Mouse (Mus musculus): ENCODE data around the gene Mrc2. TPM values are rescaled to one million over a fixed set of nuclear protein-coding genes. Genes with fewer than 3 reads are reported as not detected.

The Mrc2 gene
- polyA plus RNA-seq, 1 experiment from 2014 or later: 0.64 TPM

DNA sequence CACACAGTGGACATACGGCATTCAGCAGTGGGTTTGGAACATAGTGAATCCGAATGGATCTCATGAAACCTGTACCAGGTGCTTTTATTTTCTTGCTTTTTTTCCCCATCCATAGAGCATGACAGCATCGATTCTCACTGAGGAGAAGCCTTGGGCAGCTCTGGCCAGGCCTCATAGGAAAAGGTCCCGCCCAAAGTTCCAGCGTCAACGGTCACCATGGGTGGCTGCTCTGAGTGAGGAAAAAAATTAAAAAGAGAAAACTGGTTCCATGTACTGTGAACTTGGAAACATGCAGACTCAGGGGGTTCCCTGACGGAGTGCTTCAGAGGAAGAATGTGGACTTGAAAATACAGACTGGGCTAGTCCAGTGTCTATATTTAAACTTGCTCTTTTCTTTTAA lies 11.2 kb upstream of the Mrc2 start:
- Histone ChIP-seq H3K27me3 (no peaks in the 10 kb centered on the region), H3K27ac (replicated peaks) (no peak overlapping the region), H3K9me3 (replicated peaks) (no peaks in the 10 kb centered on the region), H3K4me2 (no peak overlapping the region), H3K4me3 (replicated peaks) (no peak overlapping the region), H3K36me3 (replicated peaks) (peaks cover 97% of the 10 kb centered on the region), H3K9ac (no peak overlapping the region), H3K4me1 (replicated peaks) (peaks cover 9% of the 10 kb centered on the region; the same call in 1 of the 2 replicates)
- ATAC-seq (ENCODE audit: insufficient read depth): no peak
- 88% methylated on average over 7 of the region's 7 CpGs for WGBS (ENCODE audit: insufficient replicate concordance)

DNA sequence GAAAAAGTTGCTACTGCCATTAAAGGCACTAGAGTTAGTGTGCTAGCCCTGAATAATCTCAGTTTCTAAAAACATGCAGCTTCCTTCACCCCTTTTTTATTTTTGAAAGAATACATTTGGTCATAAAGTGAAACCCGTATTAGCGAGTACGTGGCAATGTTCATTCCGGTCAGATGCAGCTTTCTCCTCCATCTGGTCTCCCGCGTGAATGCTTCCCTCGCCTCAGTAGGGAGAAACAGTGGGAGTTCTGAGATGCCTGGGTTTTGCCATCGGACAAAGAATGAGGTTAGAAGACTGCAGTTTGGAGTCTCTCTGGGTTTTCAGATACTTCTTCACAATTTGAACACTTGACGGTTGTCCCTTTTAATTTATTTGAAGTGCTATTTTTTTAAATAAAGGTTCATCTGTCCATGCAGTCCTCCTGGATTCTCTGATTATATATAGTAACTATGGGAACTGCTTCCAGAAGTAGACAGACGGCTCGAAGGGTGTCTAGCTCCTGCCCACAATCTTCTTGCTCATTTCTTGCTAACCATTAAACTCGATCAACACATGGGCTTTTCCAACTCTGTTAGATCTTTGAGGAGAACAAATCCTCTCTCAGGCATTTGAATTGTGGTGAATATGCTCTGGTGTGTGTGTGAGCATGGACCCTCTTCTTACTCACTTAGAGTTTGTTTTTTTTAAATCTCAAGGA lies 10.5 kb upstream of the Mrc2 start:
- Histone ChIP-seq H3K4me2 (no peak overlapping the region), H3K4me3 (replicated peaks) (no peak overlapping the region), H3K9ac (no peak overlapping the region), H3K36me3 (replicated peaks) (peaks cover 94% of the 10 kb centered on the region), H3K27me3 (no peaks in the 10 kb centered on the region), H3K4me1 (replicated peaks) (peaks cover 9% of the 10 kb centered on the region; the same call in 1 of the 2 replicates), H3K9me3 (replicated peaks) (no peaks in the 10 kb centered on the region), H3K27ac (replicated peaks) (no peak overlapping the region)
- 89% methylated on average over 12 of the region's 12 CpGs for WGBS (ENCODE audit: insufficient replicate concordance)
- ATAC-seq (ENCODE audit: insufficient read depth): no peak

DNA sequence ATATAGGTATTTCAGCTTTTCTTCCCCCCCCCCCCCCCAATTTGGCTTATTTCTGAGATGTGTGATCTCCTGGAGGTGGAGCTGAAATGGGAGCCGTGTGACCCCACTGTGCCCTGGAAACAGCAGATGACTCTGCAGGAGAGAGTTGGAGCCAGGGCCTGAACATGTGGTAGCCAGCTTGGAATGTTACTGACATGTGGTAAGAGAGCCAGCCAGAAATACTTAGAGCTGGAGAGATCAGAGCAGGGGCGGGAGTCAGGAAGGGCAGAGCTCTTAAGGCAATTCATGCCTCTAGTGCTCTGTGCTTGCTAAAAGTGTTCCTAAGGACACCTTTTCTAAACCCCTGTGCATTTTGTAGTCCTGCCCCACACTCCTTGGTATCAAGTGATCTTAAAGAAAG lies 10.0 kb upstream of the Mrc2 start:
- no peak for ATAC-seq (ENCODE audit: insufficient read depth)
- H3K9me3 ChIP-seq (replicated peaks): no peaks in the 10 kb centered on the region
- H3K4me2 ChIP-seq: no peak overlapping the region
- H3K27me3 ChIP-seq: no peaks in the 10 kb centered on the region
- WGBS (ENCODE audit: insufficient replicate concordance): 78% methylated on average over 2 of the region's 2 CpGs
- H3K4me1 ChIP-seq (replicated peaks): peaks cover 9% of the 10 kb centered on the region; the same call in 1 of the 2 replicates
- H3K4me3 ChIP-seq (replicated peaks): no peak overlapping the region
- no peak overlapping the region for H3K9ac ChIP-seq
- H3K27ac ChIP-seq (replicated peaks): no peak overlapping the region
- peaks cover 94% of the 10 kb centered on the region for H3K36me3 ChIP-seq (replicated peaks)

DNA sequence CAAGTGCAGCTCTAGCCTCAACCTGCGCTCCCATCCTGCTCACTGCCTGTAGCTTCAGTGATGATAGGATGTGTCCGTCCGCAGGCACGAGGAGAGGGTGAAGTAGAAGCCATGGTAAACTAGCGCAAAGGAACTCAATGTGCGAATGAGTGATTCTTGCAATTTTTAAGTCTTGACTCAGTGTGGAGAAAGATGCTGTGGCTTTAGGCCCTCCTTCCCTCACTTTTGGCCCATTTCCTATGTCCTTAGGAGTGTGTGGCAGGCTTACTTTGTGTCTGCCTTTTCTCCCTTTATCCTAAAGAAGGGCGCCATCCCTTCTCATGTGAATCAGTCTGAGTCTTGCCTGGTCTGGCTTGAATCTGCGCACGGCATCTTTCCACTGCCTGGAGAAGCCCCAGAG lies 9.4 kb upstream of the Mrc2 start:
- Histone ChIP-seq H3K27me3 (no peaks in the 10 kb centered on the region), H3K4me1 (replicated peaks) (peaks cover 9% of the 10 kb centered on the region; the same call in 1 of the 2 replicates), H3K9ac (no peak overlapping the region), H3K4me3 (replicated peaks) (no peak overlapping the region), H3K9me3 (replicated peaks) (no peaks in the 10 kb centered on the region), H3K4me2 (no peak overlapping the region), H3K27ac (replicated peaks) (no peak overlapping the region), H3K36me3 (replicated peaks) (peaks cover 88% of the 10 kb centered on the region)
- ATAC-seq (ENCODE audit: insufficient read depth): no peak
- 94% methylated on average over 9 of the region's 9 CpGs for WGBS (ENCODE audit: insufficient replicate concordance)

DNA sequence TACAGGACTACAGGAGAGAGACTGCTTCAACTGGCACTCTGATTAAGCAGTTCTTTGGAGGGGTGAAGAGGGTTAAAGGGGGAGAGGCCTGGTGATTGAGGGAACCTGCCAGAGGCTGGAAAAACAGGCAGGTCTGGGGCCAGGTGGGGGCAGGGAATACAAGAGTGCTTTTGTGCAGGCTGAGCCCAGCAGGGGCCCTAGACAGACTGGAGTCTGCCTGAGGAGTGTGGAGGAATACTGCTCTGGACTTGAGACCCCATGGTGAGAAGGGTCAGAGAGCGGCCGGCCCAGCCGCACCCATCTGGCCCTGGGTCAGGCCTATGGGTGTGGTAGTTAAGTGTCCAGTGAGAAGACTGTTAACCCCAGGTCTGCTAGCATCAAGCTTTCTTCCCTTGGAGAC lies 6.7 kb upstream of the Mrc2 start:
- Histone ChIP-seq H3K9ac (no peak overlapping the region), H3K27me3 (peaks cover 14% of the 10 kb centered on the region), H3K27ac (replicated peaks) (no peak overlapping the region), H3K9me3 (replicated peaks) (no peaks in the 10 kb centered on the region), H3K4me1 (replicated peaks) (peaks cover 9% of the 10 kb centered on the region; the same call in 1 of the 2 replicates), H3K4me2 (no peak overlapping the region), H3K4me3 (replicated peaks) (no peak overlapping the region), H3K36me3 (replicated peaks) (peaks cover 62% of the 10 kb centered on the region)
- WGBS (ENCODE audit: insufficient replicate concordance): 88% methylated on average over 3 of the region's 3 CpGs
- ATAC-seq (ENCODE audit: insufficient read depth): no peak

DNA sequence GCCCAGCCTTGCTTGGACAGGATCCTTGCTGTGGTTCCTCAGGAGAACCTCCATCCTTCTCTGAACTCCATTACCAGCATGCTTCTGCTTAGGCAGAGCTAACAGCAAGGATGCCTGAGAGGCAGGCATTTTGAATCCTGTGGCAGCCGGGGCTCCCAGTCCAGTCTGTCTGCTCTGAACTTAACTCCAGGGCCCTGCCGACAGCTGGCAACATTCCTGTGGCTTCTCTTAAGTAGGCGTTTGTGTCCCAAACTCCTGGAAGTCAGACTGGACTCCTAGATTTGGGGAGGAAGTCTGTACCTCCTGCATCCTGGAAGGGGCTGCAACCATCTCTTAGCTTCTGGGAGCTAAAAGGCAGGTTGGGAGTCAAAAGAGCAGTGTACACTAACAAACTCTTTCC lies 3.0 kb upstream of the Mrc2 start:
- ATAC-seq (ENCODE audit: insufficient read depth): no peak
- WGBS (ENCODE audit: insufficient replicate concordance): 60% methylated on average over 3 of the region's 3 CpGs
- no peak overlapping the region for H3K9ac ChIP-seq
- H3K4me2 ChIP-seq: no peak overlapping the region
- H3K36me3 ChIP-seq (replicated peaks): peaks cover 26% of the 10 kb centered on the region
- H3K27me3 ChIP-seq: peaks cover 51% of the 10 kb centered on the region
- peaks cover 18% of the 10 kb centered on the region for H3K4me1 ChIP-seq (replicated peaks)
- H3K9me3 ChIP-seq (replicated peaks): no peaks in the 10 kb centered on the region
- no peak overlapping the region for H3K27ac ChIP-seq (replicated peaks)
- H3K4me3 ChIP-seq (replicated peaks): no peak overlapping the region

DNA sequence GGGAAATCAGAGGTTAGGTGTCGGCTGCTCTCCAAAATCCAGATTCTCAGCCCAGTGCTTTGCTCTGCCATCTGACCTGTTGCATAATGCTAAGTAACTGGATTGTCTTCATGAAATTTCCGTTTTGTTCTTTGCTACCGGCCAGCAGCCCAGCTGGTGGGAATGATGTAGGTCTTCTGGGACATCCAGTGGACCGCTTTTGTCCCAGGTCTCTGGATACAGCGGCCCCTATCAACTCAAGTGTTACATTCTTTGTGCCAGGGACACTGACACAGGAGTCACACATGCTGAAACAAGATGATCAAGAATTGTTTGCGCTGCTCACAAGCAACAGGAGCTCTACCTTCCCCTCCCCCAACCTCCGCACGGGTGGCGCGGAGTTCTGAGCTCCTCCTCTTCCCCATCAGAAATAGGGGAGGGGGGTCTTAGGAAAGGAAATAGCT lies 741 bp upstream of the Mrc2 start:
- H3K4me1 ChIP-seq (replicated peaks): peaks cover 9% of the 10 kb centered on the region
- H3K4me2 ChIP-seq: peak overlapping the region; percentile 54; the same call in 1 of the 2 replicates
- peaks cover 8% of the 10 kb centered on the region; the same call in 1 of the 2 replicates for H3K36me3 ChIP-seq (replicated peaks)
- ATAC-seq (ENCODE audit: insufficient read depth): no peak
- H3K27me3 ChIP-seq: peaks cover 69% of the 10 kb centered on the region
- no peaks in the 10 kb centered on the region for H3K9me3 ChIP-seq (replicated peaks)
- no peak overlapping the region for H3K9ac ChIP-seq
- no peak overlapping the region; the same call in 1 of the 2 replicates for H3K4me3 ChIP-seq (replicated peaks)
- 21% methylated on average over 10 of the region's 10 CpGs for WGBS (ENCODE audit: insufficient replicate concordance)
- no peak overlapping the region for H3K27ac ChIP-seq (replicated peaks)

DNA sequence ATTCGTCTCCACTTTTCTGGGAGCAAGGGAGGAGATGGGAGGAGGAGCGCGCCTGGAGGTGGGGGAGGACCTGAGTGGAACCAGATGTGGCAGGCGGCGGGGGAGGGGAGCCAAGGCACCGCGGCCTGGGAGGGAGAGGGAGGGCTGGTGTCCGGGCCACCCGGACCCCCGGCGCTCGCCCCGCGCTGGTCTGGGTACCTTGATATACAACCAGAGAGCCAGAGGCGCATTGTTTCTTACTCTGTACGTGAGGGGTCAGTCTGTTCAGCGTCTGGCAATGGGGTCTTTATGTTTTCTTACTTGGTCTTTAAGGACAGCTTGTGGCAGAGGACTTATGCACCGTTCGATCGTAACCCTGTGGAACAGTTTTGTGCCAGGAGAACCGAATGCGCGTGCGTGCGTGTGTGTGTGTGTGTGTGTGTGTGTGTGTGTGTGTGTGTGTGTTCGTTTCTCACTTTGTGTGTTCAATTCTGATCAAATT lies 698 bp downstream of the Mrc2 start:
- no peak overlapping the region for H3K27ac ChIP-seq (replicated peaks)
- 1% methylated on average over 26 of the region's 26 CpGs for WGBS (ENCODE audit: insufficient replicate concordance)

DNA sequence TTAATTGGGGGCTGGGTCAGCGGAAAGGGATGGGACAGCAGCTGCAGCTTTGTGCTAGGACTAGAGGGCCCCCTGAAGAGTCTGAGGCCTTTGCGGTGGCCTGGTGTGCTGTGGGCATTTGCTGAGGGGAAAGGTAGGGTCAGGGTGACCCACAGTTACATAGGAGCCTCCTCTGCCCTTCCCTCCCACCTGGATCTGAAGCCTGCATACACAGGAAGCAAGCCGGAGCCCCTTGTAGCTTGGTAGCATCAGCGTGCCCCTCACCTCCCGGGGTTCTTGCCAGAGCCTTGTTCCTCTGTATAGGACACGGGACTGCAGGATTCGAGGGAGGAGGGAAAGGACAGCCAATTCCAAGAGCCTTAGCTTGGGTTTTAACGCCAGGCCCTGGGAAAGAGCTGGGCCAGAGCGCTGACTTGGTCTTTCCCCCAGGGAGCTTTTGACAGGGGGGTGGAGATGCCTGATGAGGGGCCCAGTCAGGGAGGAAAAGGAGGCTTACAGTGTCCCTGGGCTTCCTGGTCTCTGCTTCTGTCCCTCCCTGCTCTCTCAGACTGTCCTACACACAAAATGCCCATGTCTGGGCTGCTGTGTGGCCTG lies 1.6 kb downstream of the Mrc2 start:
- no peak overlapping the region for H3K27ac ChIP-seq (replicated peaks)
- H3K9me3 ChIP-seq (replicated peaks): no peaks in the 10 kb centered on the region
- H3K27me3 ChIP-seq: peaks cover 69% of the 10 kb centered on the region
- H3K36me3 ChIP-seq (replicated peaks): no peaks in the 10 kb centered on the region
- no peak overlapping the region for H3K4me2 ChIP-seq
- H3K4me1 ChIP-seq (replicated peaks): peaks cover 9% of the 10 kb centered on the region
- H3K4me3 ChIP-seq (replicated peaks): no peak overlapping the region
- no peak for ATAC-seq (ENCODE audit: insufficient read depth)
- H3K9ac ChIP-seq: no peak overlapping the region
- 12% methylated on average over 9 of the region's 9 CpGs for WGBS (ENCODE audit: insufficient replicate concordance)

More for the DNA sequence above, 698 bp downstream of the Mrc2 start:
- no peak overlapping the region for H3K9ac ChIP-seq
- H3K27me3 ChIP-seq: peaks cover 69% of the 10 kb centered on the region
- H3K36me3 ChIP-seq (replicated peaks): no peaks in the 10 kb centered on the region
- H3K4me3 ChIP-seq (replicated peaks): peak overlapping the region; percentile 31
- no peak for ATAC-seq (ENCODE audit: insufficient read depth)
- peak overlapping the region; percentile 54 for H3K4me2 ChIP-seq
- H3K4me1 ChIP-seq (replicated peaks): peaks cover 9% of the 10 kb centered on the region
- H3K9me3 ChIP-seq (replicated peaks): no peaks in the 10 kb centered on the region

DNA sequence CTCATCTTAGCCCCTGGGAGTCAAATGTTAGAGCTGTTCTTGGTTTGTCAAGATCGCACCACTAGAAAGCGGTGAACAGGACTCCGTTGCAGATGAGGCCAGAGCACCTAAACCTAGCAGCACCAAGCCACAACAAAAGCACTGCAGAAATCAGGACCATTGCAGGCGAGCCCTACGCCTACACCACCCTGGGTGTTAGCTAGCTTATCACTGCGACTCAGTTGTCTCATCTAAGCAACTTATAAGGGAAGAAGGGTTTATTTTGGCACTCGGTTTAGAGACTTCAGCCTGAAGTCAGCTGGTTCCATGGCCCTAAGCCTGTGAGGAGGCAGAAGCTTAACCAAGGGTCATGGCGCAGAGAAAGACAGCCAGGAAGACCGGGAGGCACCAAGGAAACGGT lies 3.6 kb downstream of the Mrc2 start:
- H3K9ac ChIP-seq: no peak overlapping the region
- 60% methylated on average over 10 of the region's 10 CpGs for WGBS (ENCODE audit: insufficient replicate concordance)
- ATAC-seq (ENCODE audit: insufficient read depth): no peak
- no peak overlapping the region for H3K4me3 ChIP-seq (replicated peaks)
- H3K36me3 ChIP-seq (replicated peaks): no peaks in the 10 kb centered on the region
- peaks cover 9% of the 10 kb centered on the region for H3K4me1 ChIP-seq (replicated peaks)
- H3K9me3 ChIP-seq (replicated peaks): no peaks in the 10 kb centered on the region
- H3K27ac ChIP-seq (replicated peaks): no peak overlapping the region
- H3K4me2 ChIP-seq: no peak overlapping the region
- peaks cover 51% of the 10 kb centered on the region for H3K27me3 ChIP-seq

DNA sequence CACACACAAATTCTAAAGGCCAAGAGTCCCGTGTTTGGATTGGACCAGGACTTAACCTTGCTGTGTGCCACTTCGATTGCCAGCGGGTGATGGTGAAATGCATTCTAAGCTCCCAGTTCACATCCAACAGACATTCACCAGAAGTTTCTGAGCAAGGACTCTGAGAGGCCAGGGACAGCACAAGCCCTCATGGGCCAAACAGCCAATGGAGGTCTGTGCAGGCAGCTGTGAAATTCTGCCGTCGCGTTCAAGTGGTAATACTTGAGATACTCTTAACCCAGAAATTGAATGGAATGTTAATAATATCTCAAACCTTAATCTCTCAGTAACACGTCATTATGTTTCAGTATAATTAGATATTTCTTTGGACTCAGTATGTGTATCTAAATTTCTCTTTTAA lies 17.8 kb downstream of the Mrc2 start:
- Histone ChIP-seq H3K9me3 (replicated peaks) (no peaks in the 10 kb centered on the region), H3K4me2 (no peak overlapping the region), H3K27ac (replicated peaks) (no peak overlapping the region), H3K4me3 (replicated peaks) (no peak overlapping the region), H3K4me1 (replicated peaks) (0 out of 2 replicates have a peak, but pooled peaks cover 2% of the 10 kb centered on the region), H3K27me3 (no peaks in the 10 kb centered on the region), H3K36me3 (replicated peaks) (no peaks in the 10 kb centered on the region), H3K9ac (no peak overlapping the region)
- whole genome bisulfite sequencing (ENCODE audit: insufficient replicate concordance): 77% methylated on average over 7 of the region's 7 CpGs
- ATAC-seq (ENCODE audit: insufficient read depth): no peak
